Mouse (Mus musculus) embryonic fibroblast, embryonic 13.5 days (primary cell): Measurements from ENCODE around the gene Pet117.

Source experiments
- CTCF ChIP-seq: IDR thresholded peaks from 2 replicates; pipeline ENCODE4 v1.5.1; 2011; ENCODE audit warnings: mild to moderate bottlenecking, control low read depth, low read length, moderate library complexity, borderline replicate concordance; ENCODE audit not compliant: insufficient read depth
- POLR2A ChIP-seq: IDR thresholded peaks from 2 replicates; pipeline ENCODE4 v1.6.1; 2011; ENCODE audit warnings: low read depth, mild to moderate bottlenecking, control low read depth, low read length, moderate library complexity

GRCm38 (mm10) chr2:144332486-144332885 is 36.3 kb upstream of the Pet117 start:
- TF ChIP-seq CTCF = no peak
- TF ChIP-seq POLR2A = no peak
